Mouse (Mus musculus) forebrain, embryonic 10.5 days (tissue): Measurements from ENCODE around the gene Phactr1. TPM values are rescaled to one million over a fixed set of nuclear protein-coding genes. Genes with fewer than 3 reads are reported as not detected.
A peak's percentile ranks its signal among the peaks of the same experiment; 100 is the strongest.

Experiments
- DNase-seq: peaks from one replicate; pipeline ENCODE4 v3.0.0-alpha.2; 2017; ENCODE audit warnings: low spot score; ENCODE audit errors: extremely low spot score
- H3K27ac ChIP-seq: fragments of 300-500 bp; sonication (generic); 2 replicates; pipeline ENCODE4 v1.5.1; 2016; ENCODE audit warnings: mild to moderate bottlenecking
- H3K27me3 ChIP-seq: fragments of 300-500 bp; sonication (generic); 2 replicates; pipeline ENCODE4 v1.6.1; 2016; ENCODE audit warnings: mild to moderate bottlenecking; ENCODE audit not compliant: poor library complexity, severe bottlenecking
- H3K36me3 ChIP-seq: fragments of 300-500 bp; sonication (generic); replicated peaks from 2 replicates; pipeline ENCODE4 v1.6.1; 2016; ENCODE audit warnings: mild to moderate bottlenecking, moderate library complexity
- H3K4me1 ChIP-seq: fragments of 300-500 bp; sonication (generic); 2 replicates; pipeline ENCODE4 v1.6.1; 2016
- H3K4me3 ChIP-seq: fragments of 300-500 bp; sonication (generic); 2 replicates; pipeline ENCODE4 v1.5.1; 2016; ENCODE audit warnings: mild to moderate bottlenecking, moderate library complexity
- H3K9me3 ChIP-seq: fragments of 300-500 bp; sonication (generic); 2 replicates; pipeline ENCODE4 v1.6.1; 2016; ENCODE audit warnings: mild to moderate bottlenecking, moderate library complexity
- WGBS: fragments of 180-500 bp; shearing (Covaris S2); methylation state at CpG from one replicate; pipeline ENCODE4 v1.1.7; 2016; 5-methylcytosine and 5-hydroxymethylcytosine counted together
- polyA plus RNA-seq: library from polyadenylated mRNA; unstranded; fragments of >200 nt; fragmentation: Nextera tagmentation; extraction: Ambion mirVana; gene quantifications from 2 replicates; pipeline ENCODE4 v1.2.1, GENCODE M21; 2016

The Phactr1 gene
- polyA plus RNA-seq, 1 experiment from 2014 or later = 5.5 TPM

DNA sequence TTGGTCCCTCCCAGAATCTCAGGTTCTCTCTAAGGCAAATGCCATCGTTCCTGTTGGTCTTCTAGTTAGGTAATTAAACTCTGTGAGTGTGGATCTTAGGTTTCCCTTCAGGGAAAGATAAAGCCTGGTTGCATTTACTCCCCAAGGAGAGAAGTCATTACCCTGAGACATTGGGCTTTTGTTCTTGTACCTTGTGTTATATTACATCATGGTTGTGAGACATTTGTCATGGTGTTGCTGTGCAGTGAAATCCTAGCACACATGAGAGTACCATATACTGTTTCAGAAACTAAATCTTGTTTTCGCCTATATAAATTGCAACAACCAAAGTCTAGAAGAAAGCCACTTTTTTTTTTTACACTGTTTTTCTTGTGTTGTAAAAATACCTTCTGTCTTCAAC is 93.6 kb downstream of the Phactr1 start:
- Histone ChIP-seq H3K27me3 (no peaks in the 10 kb centered on the region), H3K4me3 (no peak overlapping the region), H3K4me1 (peaks cover 21% of the 10 kb centered on the region), H3K36me3 (no peaks in the 10 kb centered on the region), H3K27ac (no peak overlapping the region), H3K9me3 (no peaks in the 10 kb centered on the region)
- no peak for DNase-seq
- 69% methylated on average over 2 of the region's 2 CpGs for WGBS

DNA sequence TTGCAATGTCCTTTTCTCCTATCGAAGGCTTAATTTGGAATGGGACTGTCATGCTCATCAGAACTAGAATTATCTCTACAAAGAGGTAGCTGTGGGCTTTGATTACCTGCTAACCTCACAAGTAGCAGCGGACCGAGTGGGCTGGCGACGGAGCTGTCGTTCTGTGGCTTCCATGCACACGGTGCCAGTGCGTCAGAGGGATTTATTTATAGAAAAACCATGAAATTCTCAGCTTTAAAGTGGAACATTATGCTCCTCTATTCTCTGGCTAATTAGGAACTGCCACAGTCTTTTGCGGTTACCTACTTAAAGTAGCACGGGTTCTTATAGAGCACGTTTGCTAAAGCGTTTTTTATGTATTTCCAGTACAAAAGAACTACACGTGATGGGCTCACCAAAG is 101.7 kb downstream of the Phactr1 start:
- H3K9me3 ChIP-seq = no peaks in the 10 kb centered on the region
- H3K27ac ChIP-seq = no peak overlapping the region
- no peak overlapping the region for H3K4me3 ChIP-seq
- H3K27me3 ChIP-seq = no peaks in the 10 kb centered on the region
- 0 out of 2 replicates have a peak, but pooled peaks cover 2% of the 10 kb centered on the region for H3K4me1 ChIP-seq
- no peaks in the 10 kb centered on the region for H3K36me3 ChIP-seq
- 86% methylated on average over 13 of the region's 13 CpGs for WGBS
- no peak for DNase-seq

DNA sequence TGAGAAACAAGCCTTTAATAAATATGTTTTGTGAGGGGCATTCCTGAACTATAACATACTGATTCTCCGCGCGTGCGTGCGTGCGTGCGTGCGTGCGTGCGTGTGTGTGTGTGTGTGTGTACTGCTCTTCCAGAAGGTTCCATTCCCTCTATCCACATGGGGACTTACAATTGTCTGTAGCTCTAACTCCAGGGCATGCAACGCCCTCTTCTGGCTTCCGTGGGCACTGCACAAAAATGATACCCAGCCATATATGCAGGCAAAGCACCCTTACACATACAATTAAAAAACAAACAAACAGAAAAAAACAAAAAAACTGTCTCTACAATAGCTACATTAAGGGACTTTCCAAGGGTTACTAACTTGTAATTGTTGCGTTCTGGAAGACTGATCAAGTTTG is 108.8 kb downstream of the Phactr1 start:
- Histone ChIP-seq H3K4me3 (no peak overlapping the region), H3K27ac (no peak overlapping the region), H3K4me1 (no peaks in the 10 kb centered on the region), H3K9me3 (no peaks in the 10 kb centered on the region), H3K36me3 (no peaks in the 10 kb centered on the region), H3K27me3 (no peaks in the 10 kb centered on the region)
- 89% methylated on average over 13 of the region's 13 CpGs for WGBS
- DNase-seq = no peak

DNA sequence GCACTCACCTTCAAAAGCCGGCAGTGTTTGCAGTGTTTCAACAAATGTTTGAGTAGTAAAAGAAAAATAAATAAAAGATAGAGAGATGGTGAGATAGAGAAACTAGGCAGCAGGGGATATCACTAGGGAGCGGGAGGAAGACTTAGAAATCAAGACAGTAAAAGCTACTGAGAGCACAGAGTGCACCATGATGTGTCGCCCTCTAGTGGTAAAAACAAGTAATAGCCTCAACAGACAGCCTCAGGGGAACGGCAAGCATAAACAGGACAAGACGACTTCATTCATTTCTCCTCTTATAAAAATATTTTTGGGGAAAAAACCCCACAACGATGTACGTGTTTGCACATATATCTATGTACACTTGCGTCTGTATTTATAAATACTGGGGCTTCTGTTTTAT is 111.9 kb downstream of the Phactr1 start:
- 29% methylated on average over 8 of the region's 8 CpGs for WGBS

DNA sequence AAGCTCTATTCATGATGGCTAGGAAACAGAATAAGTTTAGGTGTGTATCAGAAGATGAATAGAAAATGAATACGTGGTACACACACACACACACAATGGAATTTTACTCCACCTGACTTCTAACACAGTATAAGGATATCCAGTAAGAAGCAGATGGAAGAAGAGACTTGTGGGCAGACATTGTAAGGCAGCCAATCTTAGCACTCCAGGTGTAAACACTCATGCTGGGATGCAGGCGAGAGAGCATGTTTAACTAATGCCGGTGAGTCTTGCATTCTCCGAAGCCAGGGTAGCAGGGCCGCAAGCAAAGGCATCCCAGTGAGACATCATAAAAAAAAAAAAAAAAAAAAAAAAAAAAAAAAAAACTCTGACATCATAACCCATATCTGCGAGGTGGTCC is 120.1 kb downstream of the Phactr1 start:
- no peaks in the 10 kb centered on the region for H3K36me3 ChIP-seq
- 92% methylated on average over 6 of the region's 6 CpGs for WGBS
- no peaks in the 10 kb centered on the region for H3K27me3 ChIP-seq
- H3K4me1 ChIP-seq = peaks cover 17% of the 10 kb centered on the region
- H3K27ac ChIP-seq = no peak overlapping the region
- H3K9me3 ChIP-seq = no peaks in the 10 kb centered on the region
- H3K4me3 ChIP-seq = no peak overlapping the region
- DNase-seq = no peak

More for the DNA sequence above, 111.9 kb downstream of the Phactr1 start:
- no peak overlapping the region for H3K4me3 ChIP-seq
- H3K27me3 ChIP-seq = no peaks in the 10 kb centered on the region
- H3K4me1 ChIP-seq = no peaks in the 10 kb centered on the region
- H3K36me3 ChIP-seq = no peaks in the 10 kb centered on the region
- DNase-seq = no peak
- no peaks in the 10 kb centered on the region for H3K9me3 ChIP-seq
- H3K27ac ChIP-seq = no peak overlapping the region

DNA sequence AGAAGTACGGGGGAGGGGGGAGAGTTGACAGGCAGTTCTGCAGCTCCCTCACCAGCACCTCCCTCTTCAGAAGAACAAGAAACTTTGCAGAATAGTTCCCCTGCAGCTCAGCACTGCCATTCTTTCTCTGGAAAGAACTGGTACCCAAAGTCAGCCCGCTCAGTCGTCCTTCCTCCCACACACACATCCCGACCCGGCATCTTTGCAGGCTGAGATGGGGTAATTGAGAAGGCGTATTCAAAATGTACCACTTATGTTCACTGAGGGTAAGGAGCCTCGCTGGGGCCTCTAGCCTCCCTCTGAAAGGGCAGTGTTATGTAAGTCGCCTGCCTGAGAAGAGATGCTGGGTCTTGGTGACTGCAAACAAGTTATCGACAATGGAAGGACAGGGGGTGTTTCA is 123.9 kb downstream of the Phactr1 start:
- Histone ChIP-seq H3K9me3 (no peaks in the 10 kb centered on the region), H3K36me3 (no peaks in the 10 kb centered on the region), H3K27me3 (no peaks in the 10 kb centered on the region), H3K4me1 (peaks cover 17% of the 10 kb centered on the region), H3K27ac (0 out of 2 replicates have a peak overlapping the region, but pooled peaks have one; percentile 20), H3K4me3 (no peak overlapping the region)
- no peak for DNase-seq
- WGBS = 53% methylated on average over 9 of the region's 9 CpGs

DNA sequence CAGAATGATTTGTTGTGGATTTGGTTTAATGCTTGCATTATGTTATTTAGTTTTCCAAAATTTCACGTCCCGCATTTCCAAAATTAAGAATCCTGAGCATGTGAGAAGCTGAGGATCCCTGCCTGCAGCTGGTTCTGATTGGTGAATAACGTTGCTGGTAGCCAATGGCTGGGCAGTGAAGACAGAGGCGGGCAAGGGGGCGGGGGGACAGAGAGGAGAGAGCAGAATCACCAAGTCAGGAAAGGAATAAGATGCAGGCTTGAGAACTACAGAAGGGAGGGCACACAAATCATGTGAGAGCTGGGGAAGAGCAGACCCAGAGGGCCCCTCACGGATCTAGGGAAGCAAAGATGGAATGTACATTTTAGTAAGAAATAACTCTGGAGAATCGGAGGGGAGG is 132.3 kb downstream of the Phactr1 start:
- DNase-seq = peak; percentile 68
- Histone ChIP-seq H3K27me3 (no peaks in the 10 kb centered on the region), H3K36me3 (no peaks in the 10 kb centered on the region), H3K9me3 (0 out of 2 replicates have a peak, but pooled peaks cover 5% of the 10 kb centered on the region), H3K27ac (no peak overlapping the region), H3K4me1 (peaks cover 19% of the 10 kb centered on the region), H3K4me3 (peak overlapping the region; percentile 36)
- WGBS = 22% methylated on average over 7 of the region's 7 CpGs

DNA sequence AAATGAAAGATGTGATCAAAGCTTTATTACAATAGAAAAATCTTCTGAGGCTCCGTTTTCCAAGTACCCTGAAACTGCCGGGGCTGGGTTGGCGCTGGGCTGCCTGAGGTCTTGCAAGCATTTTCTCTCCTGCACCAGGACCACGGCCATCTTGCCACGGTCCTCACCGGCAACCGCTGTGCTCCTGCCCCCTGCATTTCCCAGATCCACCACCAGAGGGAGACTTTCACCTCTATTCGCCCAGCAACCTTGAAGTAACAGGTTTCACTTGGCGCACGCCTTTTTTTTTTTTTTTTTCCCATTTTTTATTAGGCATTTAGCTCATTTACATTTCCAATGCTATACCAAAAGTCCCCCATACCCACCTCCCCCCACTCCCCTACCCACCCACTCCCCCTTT is 138.0 kb downstream of the Phactr1 start:
- H3K4me1 ChIP-seq = peaks cover 15% of the 10 kb centered on the region
- WGBS = 52% methylated on average over 10 of the region's 10 CpGs
- peak; percentile 73 for DNase-seq
- no peak overlapping the region for H3K27ac ChIP-seq
- H3K9me3 ChIP-seq = 0 out of 2 replicates have a peak, but pooled peaks cover 5% of the 10 kb centered on the region
- H3K4me3 ChIP-seq = no peak overlapping the region
- H3K36me3 ChIP-seq = no peaks in the 10 kb centered on the region
- H3K27me3 ChIP-seq = no peaks in the 10 kb centered on the region

DNA sequence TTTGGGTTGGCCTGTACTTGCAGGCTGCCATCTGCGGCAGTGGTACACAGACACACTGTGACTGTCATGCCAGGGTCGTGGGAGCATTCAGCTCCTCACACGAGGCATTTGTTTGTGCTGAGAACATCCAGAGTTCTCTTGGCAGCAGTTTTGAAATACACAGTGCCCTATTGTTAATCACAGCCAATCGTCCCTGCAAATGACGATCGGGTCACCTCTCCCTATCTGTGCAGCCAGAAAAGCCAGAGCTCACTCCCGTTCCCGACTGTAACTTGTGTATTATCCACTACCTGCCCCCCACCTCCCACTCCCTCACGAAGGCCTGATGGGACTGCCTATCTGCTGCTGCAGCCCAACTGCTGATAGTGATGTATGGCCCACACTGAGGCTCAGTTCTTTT is 140.1 kb downstream of the Phactr1 start:
- WGBS = 73% methylated on average over 9 of the region's 9 CpGs
- no peak for DNase-seq
- no peaks in the 10 kb centered on the region for H3K36me3 ChIP-seq
- H3K27ac ChIP-seq = no peak overlapping the region
- H3K4me3 ChIP-seq = no peak overlapping the region
- no peaks in the 10 kb centered on the region for H3K27me3 ChIP-seq
- H3K4me1 ChIP-seq = peaks cover 9% of the 10 kb centered on the region; the same call in 1 of the 2 replicates
- 0 out of 2 replicates have a peak, but pooled peaks cover 8% of the 10 kb centered on the region for H3K9me3 ChIP-seq

DNA sequence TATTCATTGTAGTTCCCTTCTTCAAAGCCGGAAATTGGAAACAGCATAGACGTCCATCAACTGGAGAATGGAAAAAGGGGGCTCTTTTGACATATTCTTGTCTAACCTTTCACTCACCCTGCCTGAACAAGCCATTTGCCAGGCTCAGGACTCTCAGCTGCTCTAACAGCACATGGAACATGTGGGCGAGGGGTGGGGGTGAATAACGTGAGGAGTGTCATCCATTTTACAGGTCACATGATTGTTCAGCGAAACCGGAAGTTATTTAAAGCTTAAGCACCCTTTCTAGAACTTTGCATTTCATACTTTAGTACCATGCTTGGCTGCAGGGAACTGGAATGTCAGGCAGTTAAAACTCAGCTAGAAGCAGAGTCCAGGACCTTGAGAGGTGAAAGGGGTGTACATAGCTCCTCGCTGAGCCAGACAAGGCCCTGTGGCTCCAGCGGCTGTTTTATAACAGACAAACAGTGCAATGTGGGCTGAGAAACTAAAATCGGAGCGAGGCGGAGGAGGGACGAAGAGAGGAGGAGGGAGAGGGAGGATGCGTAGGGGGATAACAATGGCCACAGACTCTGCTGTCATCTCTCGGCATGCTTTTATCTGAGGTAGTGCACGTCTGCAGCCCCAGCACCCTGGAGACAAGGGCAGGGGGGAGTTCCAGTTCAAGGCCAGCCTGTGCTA is 141.1 kb downstream of the Phactr1 start:
- Histone ChIP-seq H3K9me3 (0 out of 2 replicates have a peak, but pooled peaks cover 6% of the 10 kb centered on the region), H3K36me3 (no peaks in the 10 kb centered on the region), H3K27me3 (no peaks in the 10 kb centered on the region), H3K27ac (no peak overlapping the region), H3K4me1 (peaks cover 9% of the 10 kb centered on the region; the same call in 1 of the 2 replicates), H3K4me3 (no peak overlapping the region)
- DNase-seq = no peak
- WGBS = 85% methylated on average over 15 of the region's 15 CpGs

DNA sequence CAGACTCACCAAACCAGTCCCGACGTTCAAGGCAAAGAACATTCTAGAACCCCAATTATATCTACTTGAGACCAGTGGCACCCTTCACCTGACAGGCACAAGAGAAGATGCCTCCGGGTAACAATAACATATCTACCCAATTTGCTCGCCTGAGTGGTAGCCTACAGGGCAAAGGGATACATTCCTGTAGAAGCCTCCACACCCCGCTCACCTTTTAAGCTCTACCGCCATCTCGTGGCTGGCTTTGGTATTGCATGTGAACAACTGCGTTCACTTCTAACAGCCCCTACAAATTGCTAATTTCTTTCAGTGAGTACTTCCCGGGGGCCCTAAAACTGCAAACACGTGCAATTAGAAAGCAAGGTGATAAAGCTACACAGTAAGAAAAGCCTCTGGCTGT is 142.1 kb downstream of the Phactr1 start:
- Histone ChIP-seq H3K27ac (no peak overlapping the region), H3K36me3 (no peaks in the 10 kb centered on the region), H3K4me3 (no peak overlapping the region), H3K4me1 (peaks cover 9% of the 10 kb centered on the region; the same call in 1 of the 2 replicates), H3K27me3 (no peaks in the 10 kb centered on the region), H3K9me3 (0 out of 2 replicates have a peak, but pooled peaks cover 3% of the 10 kb centered on the region)
- peak; percentile 81 for DNase-seq
- 26% methylated on average over 10 of the region's 10 CpGs for WGBS

DNA sequence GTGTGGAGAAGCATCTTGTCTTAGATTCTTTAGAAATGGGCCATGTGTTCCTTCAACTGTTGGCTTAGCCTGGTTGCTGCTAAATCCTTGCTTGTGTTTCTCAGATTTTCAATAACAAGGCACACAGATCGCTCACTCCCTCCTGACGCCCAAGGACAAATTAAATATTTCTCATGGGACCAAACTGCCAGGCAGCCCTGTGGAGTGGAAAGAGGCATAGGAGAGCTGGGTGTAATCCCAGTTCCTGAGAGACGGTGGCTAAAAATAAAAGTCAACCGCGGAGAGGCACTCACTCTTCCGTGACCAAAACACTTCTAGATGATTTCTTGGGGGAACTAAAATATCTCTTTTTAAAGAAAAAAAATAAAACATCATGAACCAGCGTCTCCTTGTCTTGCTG is 143.5 kb downstream of the Phactr1 start:
- Histone ChIP-seq H3K27ac (no peak overlapping the region), H3K27me3 (no peaks in the 10 kb centered on the region), H3K36me3 (no peaks in the 10 kb centered on the region), H3K4me3 (no peak overlapping the region), H3K9me3 (0 out of 2 replicates have a peak, but pooled peaks cover 3% of the 10 kb centered on the region), H3K4me1 (peaks cover 19% of the 10 kb centered on the region)
- no peak for DNase-seq
- 90% methylated on average over 7 of the region's 7 CpGs for WGBS

DNA sequence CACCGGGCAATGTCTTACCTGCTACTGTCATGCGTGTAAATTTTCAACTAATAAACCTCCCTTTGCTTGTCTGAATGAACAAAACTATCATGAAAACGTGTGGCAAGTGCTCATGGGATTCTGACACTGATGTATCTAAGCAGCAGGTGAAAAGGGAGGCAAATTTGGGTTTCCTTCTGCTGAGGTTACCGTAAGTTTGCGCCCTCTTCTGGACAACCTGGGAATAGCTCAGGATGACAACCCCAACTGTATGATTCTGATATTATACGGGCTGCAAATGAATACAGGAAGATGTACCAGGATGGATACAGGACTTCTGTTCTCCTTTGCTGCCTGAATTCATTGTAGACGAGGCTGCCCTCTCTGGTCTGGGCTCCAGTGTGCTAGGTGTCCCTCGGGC is 146.2 kb downstream of the Phactr1 start:
- H3K4me1 ChIP-seq = peaks cover 28% of the 10 kb centered on the region
- no peak overlapping the region for H3K27ac ChIP-seq
- H3K27me3 ChIP-seq = no peaks in the 10 kb centered on the region
- H3K4me3 ChIP-seq = no peak overlapping the region
- H3K9me3 ChIP-seq = 0 out of 2 replicates have a peak, but pooled peaks cover 3% of the 10 kb centered on the region
- DNase-seq = no peak
- no peaks in the 10 kb centered on the region for H3K36me3 ChIP-seq
- 61% methylated on average over 8 of the region's 8 CpGs for WGBS
